Mouse (Mus musculus): ENCODE results near the gene Zfp472.

Zfp472 gene

DNA sequence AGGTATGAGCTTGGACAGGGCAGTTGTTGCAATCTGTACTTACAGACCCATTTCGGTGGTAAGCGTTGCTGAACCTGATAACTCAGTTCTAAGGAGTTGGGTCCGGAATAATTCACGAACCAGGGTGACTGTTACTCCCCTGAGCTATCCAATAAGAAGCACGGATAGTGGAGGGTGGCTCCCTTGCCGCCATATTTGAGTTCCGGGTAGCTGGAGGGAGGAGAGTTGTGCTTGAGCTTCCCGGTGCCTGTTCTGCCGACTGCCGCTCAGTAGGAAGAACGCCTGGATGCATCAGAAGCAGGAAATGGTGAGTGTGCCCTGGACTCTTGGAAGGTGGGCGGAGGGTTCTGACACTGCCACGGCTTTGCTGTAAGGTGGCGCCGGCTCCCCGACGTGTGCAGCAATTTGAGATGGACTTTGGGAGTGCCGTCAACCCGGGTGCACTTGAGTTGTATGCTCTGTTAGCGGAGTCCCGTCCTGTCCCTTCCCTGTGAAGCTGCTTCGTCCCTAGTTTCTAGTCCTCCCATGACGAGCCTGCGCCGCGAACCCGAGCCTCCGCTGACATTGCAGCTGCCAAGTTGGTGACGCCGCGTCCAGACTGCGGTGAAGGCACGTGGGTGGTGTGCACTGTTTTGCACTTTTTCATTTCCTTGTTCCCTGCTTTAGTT lies at the start of gene Zfp472:
TSS of gene Zfp472 (plus strand) at position 192 of the 668 bp plus-strand sequence.
- peak; percentile 91 to 98 for DNase-seq (ENCODE audit: inconsistent age in 2 of 2, low spot score in 1 of 2)

GRCm38 (mm10) chr17:32916075-32916474 lies 49.5 kb upstream of the Zfp472 start:
- DNase-seq (ENCODE audit: inconsistent age in 2 of 2, low spot score in 1 of 2): no peak

DNA sequence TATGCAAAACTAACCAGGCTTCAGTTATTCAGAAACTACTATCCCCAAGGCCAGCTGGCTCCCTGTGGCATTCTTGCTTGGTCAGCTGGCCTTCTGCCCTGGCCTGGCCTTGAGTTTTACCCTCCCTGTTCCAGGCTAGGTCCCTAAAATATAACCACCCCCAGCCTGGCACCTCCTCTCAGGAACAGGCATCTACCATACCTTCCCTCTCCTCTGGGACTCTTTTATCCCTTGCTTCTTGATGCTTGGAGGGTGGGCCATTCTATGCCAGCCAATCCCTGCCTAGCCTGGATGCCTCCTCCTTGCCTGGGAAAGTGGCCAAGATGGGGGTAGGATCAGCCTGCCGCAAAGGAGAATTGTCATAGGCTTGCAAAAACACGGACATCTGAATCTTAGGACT lies 48.5 kb upstream of the Zfp472 start, which contains the start of gene Cyp4f14:
TSS of gene Cyp4f14 (minus strand) at position 212 of the 400 bp plus-strand sequence.
- peak; percentile 90 to 94 for DNase-seq (ENCODE audit: inconsistent age in 2 of 2, low spot score in 1 of 2)

- no peak for DNase-seq (ENCODE audit: inconsistent age in 2 of 2, low spot score in 1 of 2)
These were observed 46.5 kb upstream of the Zfp472 start for GRCm38 (mm10) chr17:32919123-32919522.

GRCm38 (mm10) chr17:32923681-32924080 lies 41.9 kb upstream of the Zfp472 start:
- no peak for DNase-seq (ENCODE audit: inconsistent age in 2 of 2, low spot score in 1 of 2)

GRCm38 (mm10) chr17:32924658-32925312 lies 40.8 kb upstream of the Zfp472 start:
- DNase-seq (ENCODE audit: inconsistent age in 2 of 2, low spot score in 1 of 2): peak; percentile 86 to 89

- DNase-seq (ENCODE audit: inconsistent age in 2 of 2, low spot score in 1 of 2): no peak
These were observed 37.8 kb upstream of the Zfp472 start for GRCm38 (mm10) chr17:32927803-32928202.

DNA sequence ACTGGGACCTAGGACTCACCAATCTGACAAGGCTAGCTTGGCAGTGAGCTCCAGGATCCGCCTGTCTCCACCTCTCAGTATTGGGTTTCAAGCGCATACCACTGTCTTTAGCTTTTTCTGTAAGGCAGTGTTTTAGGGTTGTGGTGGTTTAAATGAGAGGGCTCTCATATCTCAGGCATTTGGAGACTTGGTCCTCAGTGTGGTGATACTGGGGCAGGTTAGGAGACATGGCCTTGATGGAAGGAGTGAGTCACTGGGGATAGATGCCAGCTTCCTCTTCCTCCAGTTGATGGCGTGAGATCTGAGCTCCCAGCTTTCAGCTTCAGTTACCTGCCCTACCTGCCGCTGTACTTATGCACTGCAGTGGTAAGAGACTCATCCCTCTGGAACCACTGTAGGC lies 25.8 kb upstream of the Zfp472 start:
- DNase-seq (ENCODE audit: inconsistent age in 2 of 2, low spot score in 1 of 2): peak; percentile 49 to 70

- no peak for DNase-seq (ENCODE audit: inconsistent age in 2 of 2, low spot score in 1 of 2)
These were observed 22.0 kb upstream of the Zfp472 start for GRCm38 (mm10) chr17:32943661-32944060.

DNA sequence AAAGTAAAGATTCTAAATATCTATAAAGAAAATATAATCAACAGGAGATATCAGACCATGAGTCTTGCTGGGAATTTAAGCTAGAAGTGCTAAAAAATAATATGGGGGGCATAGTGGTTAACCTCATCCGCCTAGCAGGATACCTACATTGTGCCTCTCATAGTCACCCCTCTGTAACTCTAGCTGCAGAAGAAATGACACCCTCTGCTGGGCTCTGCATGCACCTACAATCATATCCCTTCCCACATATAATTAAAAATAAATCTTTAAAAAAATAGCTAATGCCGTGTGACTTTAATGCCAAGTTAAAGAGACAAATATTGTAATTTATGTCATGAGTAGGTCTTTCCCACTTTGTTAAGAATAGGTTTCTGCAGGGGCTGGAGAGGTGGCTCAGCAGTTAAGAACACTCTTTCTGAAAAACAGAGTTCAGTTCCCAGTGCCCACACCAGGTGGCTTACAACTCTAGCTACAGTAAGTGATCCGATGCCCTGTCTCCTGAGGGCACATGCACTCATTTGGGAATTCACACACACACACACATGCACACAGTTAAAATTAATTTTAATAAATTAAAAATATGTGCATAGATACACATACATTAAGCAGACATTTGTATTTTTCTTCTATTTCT lies 21.1 kb upstream of the Zfp472 start:
- DNase-seq (ENCODE audit: inconsistent age in 2 of 2, low spot score in 1 of 2): no peak

GRCm38 (mm10) chr17:32946716-32947115 lies 18.9 kb upstream of the Zfp472 start:
- peak in 1 of 2 experiments; percentile 23 for DNase-seq (ENCODE audit: inconsistent age in 2 of 2, low spot score in 1 of 2)

DNA sequence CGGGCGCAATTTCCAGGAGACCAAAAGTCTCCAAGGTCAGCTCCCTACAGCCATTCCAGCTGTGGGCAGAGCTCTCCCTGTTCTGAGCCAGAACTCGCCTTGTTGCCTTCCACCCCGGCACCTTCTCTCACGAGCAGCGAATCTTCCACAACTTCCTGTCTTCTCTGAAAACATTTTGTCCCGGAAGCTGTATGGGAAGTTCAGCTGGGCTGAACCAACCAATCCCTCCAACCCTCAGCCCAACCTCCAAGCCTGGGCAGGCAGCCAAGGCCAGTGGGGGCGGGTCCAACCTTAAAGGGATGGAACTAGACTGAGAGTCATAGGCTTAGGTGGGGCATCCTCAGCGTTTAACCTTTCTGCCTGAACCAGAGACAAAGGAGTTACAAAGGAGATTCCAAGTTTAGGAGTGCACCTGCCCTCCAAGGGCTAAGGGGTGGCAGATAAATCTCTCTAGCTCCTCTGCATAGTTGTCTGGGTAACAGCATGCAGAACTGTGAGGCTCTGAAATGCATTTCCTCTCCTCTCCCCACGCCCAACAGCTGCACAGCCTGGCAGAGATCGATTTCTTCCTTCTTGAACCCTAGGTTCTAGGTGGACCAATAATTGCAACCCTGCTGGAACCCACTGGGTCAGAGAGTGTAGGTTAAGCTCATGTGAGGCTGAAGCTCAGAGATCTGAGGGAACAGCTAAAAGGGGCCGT lies 18.2 kb upstream of the Zfp472 start, which contains the start of gene Cyp4f13:
TSS of gene Cyp4f13 (minus strand) at position 188 of the 700 bp plus-strand sequence.
- peak; percentile 98 to 100 for DNase-seq (ENCODE audit: inconsistent age in 2 of 2, low spot score in 1 of 2)

- no peak for DNase-seq (ENCODE audit: inconsistent age in 2 of 2, low spot score in 1 of 2)
These were observed 15.5 kb upstream of the Zfp472 start for GRCm38 (mm10) chr17:32950136-32950535.

- no peak for DNase-seq (ENCODE audit: inconsistent age in 2 of 2, low spot score in 1 of 2)
These were observed 14.6 kb upstream of the Zfp472 start for GRCm38 (mm10) chr17:32951006-32951405.

DNA sequence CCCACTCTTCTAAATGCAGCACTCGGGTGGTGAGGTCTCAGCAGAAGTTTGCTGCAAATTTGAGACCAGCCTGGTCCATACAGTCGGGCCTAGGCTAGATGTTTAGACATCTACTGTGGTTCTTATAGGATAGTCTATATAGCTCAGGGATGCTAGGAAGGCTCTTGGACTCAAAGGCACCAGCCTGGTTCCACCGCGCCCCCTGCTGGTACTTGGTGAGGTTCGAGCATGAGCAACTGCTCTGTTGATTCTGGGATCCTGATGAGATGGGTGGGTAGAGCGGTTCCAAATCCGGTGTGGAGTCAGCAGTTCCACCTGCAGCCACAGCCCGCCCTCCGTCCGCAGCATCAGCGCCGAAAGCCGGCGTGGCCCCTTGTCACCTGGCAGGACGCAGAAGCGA lies 14.2 kb upstream of the Zfp472 start:
- DNase-seq (ENCODE audit: inconsistent age in 2 of 2, low spot score in 1 of 2): peak; percentile 82 to 93

- DNase-seq (ENCODE audit: inconsistent age in 2 of 2, low spot score in 1 of 2): no peak
These were observed 376 bp upstream of the Zfp472 start for GRCm38 (mm10) chr17:32965253-32965622.

DNA sequence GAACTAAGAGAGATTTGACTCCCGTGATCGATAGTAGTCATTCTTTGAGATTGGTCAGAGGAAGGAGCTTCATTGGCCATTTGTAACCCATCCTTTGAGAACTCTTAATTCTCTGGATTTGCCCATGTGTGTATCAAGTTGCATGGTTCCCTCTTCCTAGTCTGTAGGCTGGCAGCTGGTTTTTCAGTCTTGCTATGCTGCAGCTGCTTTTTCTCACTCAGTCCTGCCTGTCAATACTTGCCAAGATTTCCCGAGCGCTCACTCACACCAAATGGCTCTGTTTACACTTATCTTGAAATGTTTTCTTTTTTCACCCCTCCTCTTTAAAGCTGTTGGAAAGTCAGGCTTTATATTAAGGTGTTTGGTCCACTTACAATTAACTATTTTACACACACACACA lies 15.7 kb downstream of the Zfp472 start:
- no peak for DNase-seq (ENCODE audit: inconsistent age in 2 of 2, low spot score in 1 of 2)

DNA sequence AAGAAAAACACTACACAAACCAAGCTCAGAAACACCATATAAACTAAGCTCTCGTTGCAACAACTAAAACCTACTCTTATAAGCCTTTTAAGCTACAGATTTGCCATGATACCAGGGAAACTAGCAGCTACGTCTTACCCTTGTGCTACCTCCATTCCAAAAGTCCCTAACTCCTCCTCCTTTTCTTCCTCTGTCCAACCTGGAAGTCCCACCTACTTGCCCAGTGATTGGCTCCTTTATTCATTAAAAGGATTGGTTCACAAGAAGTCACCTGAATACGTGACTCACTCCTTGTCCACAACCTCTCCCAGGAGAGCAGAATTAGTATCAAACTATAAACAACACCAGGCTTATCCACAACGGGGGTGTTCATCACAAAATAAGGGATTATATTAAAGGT lies 20.7 kb downstream of the Zfp472 start:
- no peak for DNase-seq (ENCODE audit: inconsistent age in 2 of 2, low spot score in 1 of 2)

DNA sequence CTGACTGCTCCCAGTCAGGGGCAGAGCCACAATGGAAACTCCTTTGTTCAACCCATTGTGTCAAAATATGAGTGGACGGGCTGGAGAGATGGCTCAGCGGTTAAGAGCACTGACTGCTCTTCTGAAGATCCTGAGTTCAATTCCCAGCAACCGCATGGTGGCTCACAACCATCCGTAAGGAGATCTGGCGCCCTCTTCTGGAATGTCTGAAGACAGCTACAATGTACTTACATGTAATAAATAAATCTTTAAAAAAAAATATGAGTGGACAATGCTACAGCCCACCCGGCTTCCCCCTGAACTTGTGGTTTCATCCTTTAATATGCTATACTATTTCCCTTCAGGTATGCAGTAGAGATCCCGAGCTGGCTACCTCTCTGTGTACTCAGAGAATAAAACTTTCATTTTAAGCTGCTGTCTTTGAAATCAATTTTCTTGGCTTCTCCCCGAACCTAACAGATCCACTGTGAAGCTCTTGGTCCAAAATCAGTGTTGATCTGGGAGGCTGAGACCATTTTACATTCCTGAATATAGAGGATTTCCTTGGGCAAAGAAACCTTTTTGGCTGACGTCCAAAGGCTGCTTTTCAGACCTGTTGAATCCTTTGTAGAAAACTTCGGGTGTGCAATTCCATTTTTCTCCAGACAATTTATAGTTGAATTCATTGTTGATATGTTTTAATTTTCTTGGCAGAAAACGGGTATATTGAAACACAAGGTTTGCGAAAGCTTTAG lies 26.5 kb downstream of the Zfp472 start:
- peak in 1 of 2 experiments; percentile 58 for DNase-seq (ENCODE audit: inconsistent age in 2 of 2, low spot score in 1 of 2)

DNA sequence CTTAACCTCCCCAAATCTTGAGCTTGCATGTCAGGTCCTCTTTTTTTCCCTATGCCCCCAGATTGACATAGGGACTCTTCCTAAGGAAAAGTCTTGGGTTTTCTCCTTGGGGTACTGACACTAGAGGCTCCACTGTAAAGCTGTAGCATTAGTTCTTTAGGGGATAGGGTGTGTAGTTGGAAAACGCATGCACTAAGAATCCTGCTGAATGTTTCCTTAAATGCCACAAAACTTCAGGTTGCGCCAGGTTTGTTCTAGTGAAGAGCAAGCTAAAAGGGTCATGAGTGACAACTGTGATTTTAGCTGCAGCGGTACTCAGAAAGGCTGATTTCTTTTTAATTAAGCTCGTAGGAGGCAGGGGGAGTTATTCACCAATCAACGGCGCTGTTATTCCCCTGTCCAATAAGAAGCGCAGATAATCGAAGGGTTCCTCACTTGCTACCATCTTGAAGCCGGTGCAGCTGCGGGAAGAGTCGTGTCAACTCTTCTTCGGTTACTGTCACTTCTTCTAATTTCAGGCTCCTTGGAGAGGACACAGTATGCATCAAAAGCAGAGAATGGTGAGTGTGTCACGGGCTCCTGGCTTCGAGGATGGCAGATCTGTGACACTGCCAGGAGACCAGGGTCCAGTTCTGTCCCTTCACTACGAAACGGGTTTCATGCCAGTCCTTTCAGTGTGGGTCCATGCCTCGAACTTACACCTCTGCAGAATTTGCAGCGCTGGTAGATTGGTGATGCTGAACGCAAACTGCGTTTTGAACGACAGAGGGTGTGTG lies 27.3 kb downstream of the Zfp472 start, which contains the start of gene Zfp952:
TSS of gene Zfp952 (plus strand) at position 431 of the 776 bp plus-strand sequence.
- peak; percentile 85 to 97 for DNase-seq (ENCODE audit: inconsistent age in 2 of 2, low spot score in 1 of 2)
